Comparison of ENCODE assay signal across 8 mouse cellular contexts in genomic region chr3:116861223-116861539, GRCm38 (mm10). TPM values are rescaled to one million over a fixed set of nuclear protein-coding genes. Genes with fewer than 3 reads are reported as not detected.
DNase-seq lines count a peak whose midpoint lies in the region; ATAC-seq and TF ChIP-seq lines count a peak whose summit lies in the region.

No protein-coding gene starts in this region.

- no peak for DNase-seq in layer of hippocampus, adult 2 months (ENCODE audit: low spot score in 2 of 2)
- no peak for DNase-seq in layer of hippocampus, postnatal 25 days (ENCODE audit: extremely low spot score in 1 of 2, low spot score in 1 of 2)
- DNase-seq in left cerebral cortex, adult 9 months (ENCODE audit: low spot score in 2 of 2): no peak
- no peak for DNase-seq in adrenal gland, postnatal 25 days
- no peak for DNase-seq in cerebellum, adult 9-10 months

- H3K9me3 ChIP-seq in hindbrain, embryonic 16.5 days (ENCODE audit: control insufficient read depth, low read length): no peaks in the 10 kb centered on the region
- no peaks in the 10 kb centered on the region for H3K9me3 ChIP-seq in midbrain, embryonic 15.5 days

- peak overlapping the region; percentile 64 for H3K4me3 ChIP-seq in layer of hippocampus, adult 2 months
- H3K4me3 ChIP-seq in hindbrain, embryonic 16.5 days (ENCODE audit: low read length): peak overlapping the region; percentile 60
- H3K4me3 ChIP-seq in midbrain, embryonic 15.5 days: peak overlapping the region; percentile 49

- no peaks in the 10 kb centered on the region for H3K36me3 ChIP-seq in hindbrain, embryonic 16.5 days (ENCODE audit: control insufficient read depth, insufficient read depth, low read length)
- no peaks in the 10 kb centered on the region for H3K36me3 ChIP-seq in midbrain, embryonic 15.5 days (replicated peaks)

- TF ChIP-seq CTCF in layer of hippocampus, adult 2 months (conservative IDR thresholded peaks at IDR 0.05): no peak

- no peaks in the 10 kb centered on the region for H3K27me3 ChIP-seq in hindbrain, embryonic 16.5 days (replicated peaks; ENCODE audit: control insufficient read depth, insufficient read depth, low read length)
- H3K27me3 ChIP-seq in midbrain, embryonic 15.5 days (replicated peaks): no peaks in the 10 kb centered on the region

- peak overlapping the region; percentile 94 for H3K4me2 ChIP-seq in hindbrain, embryonic 16.5 days (ENCODE audit: low read length)
- H3K4me2 ChIP-seq in midbrain, embryonic 15.5 days: peak overlapping the region; percentile 77

- peaks cover 2% of the 10 kb centered on the region; the same call in 1 of the 2 replicates for H3K4me1 ChIP-seq in hindbrain, embryonic 16.5 days (ENCODE audit: control insufficient read depth, insufficient read depth, low read depth, low read length)
- peaks cover 4% of the 10 kb centered on the region for H3K4me1 ChIP-seq in midbrain, embryonic 15.5 days

- H3K27ac ChIP-seq in layer of hippocampus, adult 2 months: peak overlapping the region; percentile 69; the same call in 1 of the 2 replicates
- H3K27ac ChIP-seq in hindbrain, embryonic 16.5 days (ENCODE audit: low read depth, low read length): peak overlapping the region; percentile 72
- H3K27ac ChIP-seq in midbrain, embryonic 15.5 days: peak overlapping the region; percentile 67

- 6% methylated on average over 4 of the region's 4 CpGs for WGBS in hindbrain, embryonic 16.5 days
- WGBS in midbrain, embryonic 15.5 days: 16% methylated on average over 4 of the region's 4 CpGs

- H3K9ac ChIP-seq in hindbrain, embryonic 16.5 days (ENCODE audit: low read depth, low read length): peak overlapping the region; percentile 72
- peak overlapping the region; percentile 53 for H3K9ac ChIP-seq in midbrain, embryonic 15.5 days

- ATAC-seq in common myeloid progenitor, adult 5-6 weeks (replicated peaks; ENCODE audit: low read depth, poor library complexity, severe bottlenecking): peak; percentile 6; the same call in 1 of the 2 replicates
- peak; percentile 84 for ATAC-seq in hindbrain, embryonic 16.5 days
- ATAC-seq in midbrain, embryonic 15.5 days (replicated peaks): peak; percentile 79

RNA-seq across cellular contexts. Expression of gene Frrs1, which starts 1.9 kb away (rescaled TPM):
- 1 to 10 TPM; 1.3 to 1.5 TPM for total RNA-seq in layer of hippocampus, adult 2 months (2021)
- total RNA-seq in layer of hippocampus, postnatal 25 days (2021): under 1 TPM; 0.84 to 0.89 TPM
- total RNA-seq in common myeloid progenitor, adult 5-6 weeks (2017): 43.7 and 47.0 TPM in 2 replicates
- 7.1 and 7.2 TPM in 2 replicates for polyA plus RNA-seq in hindbrain, embryonic 16.5 days (2015; fragmentation: Nextera tagmentation; extraction: Ambion mirVana)
- polyA plus RNA-seq in midbrain, embryonic 15.5 days (2015; fragmentation: Nextera tagmentation; extraction: Ambion mirVana): 6.5 and 6.8 TPM in 2 replicates
- total RNA-seq in adrenal gland, postnatal 25 days (2021): 22.6 and 31.4 TPM in 2 replicates

RNA-seq across cellular contexts. Expression of gene Agl, which starts 53.2 kb away (rescaled TPM):
- total RNA-seq in layer of hippocampus, adult 2 months (2021): 10 to 100 TPM; 26.1 to 27.2 TPM
- 10 to 100 TPM; 26.2 to 29.3 TPM for total RNA-seq in layer of hippocampus, postnatal 25 days (2021)
- 7.5 and 10.9 TPM in 2 replicates for total RNA-seq in common myeloid progenitor, adult 5-6 weeks (2017)
- 13.8 and 16.9 TPM in 2 replicates for polyA plus RNA-seq in hindbrain, embryonic 16.5 days (2015; fragmentation: Nextera tagmentation; extraction: Ambion mirVana)
- 15.8 and 17.6 TPM in 2 replicates for polyA plus RNA-seq in midbrain, embryonic 15.5 days (2015; fragmentation: Nextera tagmentation; extraction: Ambion mirVana)
- total RNA-seq in adrenal gland, postnatal 25 days (2021): 50.5 and 57.7 TPM in 2 replicates

Comparison
In these comparisons a context has a peak if more than half of its experiments do, and no peak if none do; other contexts are left out.
1. ATAC-seq: peak in every context shown above with its lines; median percentile 84 in hindbrain, embryonic 16.5 days; 79 in midbrain, embryonic 15.5 days; 6 in common myeloid progenitor, adult 5-6 weeks.